Mouse (Mus musculus) embryonic facial prominence, embryonic 14.5 days (tissue): Measurements from ENCODE around the gene Rnf31. TPM values are rescaled to one million over a fixed set of nuclear protein-coding genes. Genes with fewer than 3 reads are reported as not detected.
A peak's percentile ranks its signal among the peaks of the same experiment; 100 is the strongest.

Experiments
- ATAC-seq: fragments of 200-750 bp; cut with Nextera tagmentation; 2 replicates; pipeline ENCODE4 v1.8.0; 2017; ENCODE audit warnings: low read depth, moderate number of reproducible peaks, moderate TSS enrichment
- DNase-seq: peaks from one replicate; pipeline ENCODE4 v3.0.0-alpha.2; 2015; ENCODE audit warnings: low spot score
- H3K27ac ChIP-seq: fragments of 300-500 bp; sonication (generic); replicated peaks from 2 replicates; pipeline ENCODE4 v1.5.1; 2014; ENCODE audit warnings: low read depth, mild to moderate bottlenecking, low read length, moderate library complexity
- H3K27me3 ChIP-seq: fragments of 300-500 bp; sonication (generic); replicated peaks from 2 replicates; pipeline ENCODE4 v1.6.1; 2014; ENCODE audit warnings: low read length; ENCODE audit not compliant: control insufficient read depth, insufficient read depth
- H3K36me3 ChIP-seq: fragments of 300-500 bp; sonication (generic); 2 replicates; pipeline ENCODE4 v1.6.1; 2014; ENCODE audit warnings: low read length, mixed read lengths; ENCODE audit not compliant: control insufficient read depth, insufficient read depth
- H3K4me1 ChIP-seq: fragments of 300-500 bp; sonication (generic); 2 replicates; pipeline ENCODE4 v1.6.1; 2014; ENCODE audit warnings: antibody characterized with exemption, low read length; ENCODE audit not compliant: control insufficient read depth, insufficient read depth
- H3K4me2 ChIP-seq: fragments of 300-500 bp; sonication (generic); 2 replicates; pipeline ENCODE4 v1.6.1; 2014; ENCODE audit warnings: low read depth, mild to moderate bottlenecking, low read length, moderate library complexity, mixed read lengths
- H3K4me3 ChIP-seq: fragments of 300-500 bp; sonication (generic); 2 replicates; pipeline ENCODE4 v1.5.1; 2014; ENCODE audit warnings: low read depth, mild to moderate bottlenecking, low read length
- H3K9ac ChIP-seq: fragments of 300-500 bp; sonication (generic); 2 replicates; pipeline ENCODE4 v1.6.1; 2014; ENCODE audit warnings: low read depth, mild to moderate bottlenecking, low read length, moderate library complexity, mixed read lengths
- H3K9me3 ChIP-seq: fragments of 300-500 bp; sonication (generic); 2 replicates; pipeline ENCODE4 v1.6.1; 2016; ENCODE audit warnings: low read length; ENCODE audit not compliant: control insufficient read depth
- WGBS: fragments of 180-500 bp; shearing (Covaris S2); extraction: QIAGEN DNeasy Blood & Tissue Kit; methylation state at CpG from one replicate; pipeline ENCODE4 v1.1.7; 2014; 5-methylcytosine and 5-hydroxymethylcytosine counted together
- polyA plus RNA-seq: library from polyadenylated mRNA; unstranded; fragments of >200 nt; fragmentation: Nextera tagmentation; extraction: Ambion mirVana; gene quantifications from 2 replicates; pipeline ENCODE4 v1.2.1, GENCODE M21; 2014

Rnf31 gene
- polyA plus RNA-seq, 1 experiment from 2014 or later, result 11.7 TPM

GRCm38 (mm10) chr14:55628077-55628827 lies 36.7 kb downstream of the Rnf31 start:
- Histone ChIP-seq H3K27me3 (no peaks in the 10 kb centered on the region), H3K9ac (no peak overlapping the region), H3K36me3 (peaks cover 99% of the 10 kb centered on the region), H3K4me2 (no peak overlapping the region), H3K9me3 (no peaks in the 10 kb centered on the region), H3K4me3 (no peak overlapping the region), H3K27ac (no peak overlapping the region), H3K4me1 (no peaks in the 10 kb centered on the region)
- 96% methylated on average over 25 of the region's 27 CpGs for WGBS
- no peak for DNase-seq
- no peak; the same call in 1 of the 2 replicates for ATAC-seq

- 44% methylated on average over 5 of the region's 5 CpGs for WGBS
- Histone ChIP-seq H3K9me3 (no peaks in the 10 kb centered on the region), H3K4me3 (no peak overlapping the region), H3K27me3 (no peaks in the 10 kb centered on the region), H3K4me2 (no peak overlapping the region), H3K27ac (no peak overlapping the region), H3K4me1 (no peaks in the 10 kb centered on the region; the same call in 1 of the 2 replicates), H3K9ac (no peak overlapping the region), H3K36me3 (peaks cover 96% of the 10 kb centered on the region)
- DNase-seq, result no peak
- ATAC-seq, result no peak
Measured at GRCm38 (mm10) chr14:55629312-55629711, 37.8 kb downstream of the Rnf31 start.

GRCm38 (mm10) chr14:55634874-55635522 lies 43.5 kb downstream of the Rnf31 start:
- H3K9me3 ChIP-seq, result no peaks in the 10 kb centered on the region
- peak overlapping the region; percentile 88 for H3K27ac ChIP-seq
- peak overlapping the region; percentile 78 for H3K4me3 ChIP-seq
- no peaks in the 10 kb centered on the region for H3K27me3 ChIP-seq
- ATAC-seq (peak; percentile 45), DNase-seq (peak; percentile 36)
- WGBS, result 5% methylated on average over 22 of the region's 23 CpGs
- H3K36me3 ChIP-seq, result peaks cover 78% of the 10 kb centered on the region
- peaks cover 5% of the 10 kb centered on the region for H3K4me1 ChIP-seq
- H3K4me2 ChIP-seq, result peak overlapping the region; percentile 70
- peak overlapping the region; percentile 81 for H3K9ac ChIP-seq

- Histone ChIP-seq H3K4me1 (peaks cover 5% of the 10 kb centered on the region), H3K9me3 (no peaks in the 10 kb centered on the region), H3K4me3 (peak within 1 kb of the TSS; percentile 78), H3K4me2 (peak within 1 kb of the TSS; percentile 70), H3K9ac (peak within 1 kb of the TSS; percentile 81), H3K27ac (peak within 1 kb of the TSS; percentile 88), H3K36me3 (peaks cover 78% of the 10 kb centered on the region), H3K27me3 (no peaks in the 10 kb centered on the region)
- peak; percentile 93 for ATAC-seq
- WGBS, result 2% methylated on average over 18 of the region's 33 CpGs
- DNase-seq, result peak; percentile 96
Measured at GRCm38 (mm10) chr14:55635523-55636007, 44.1 kb downstream of the Rnf31 start, which contains the start of gene Ipo4. Gene Ipo4, minus strand, starts transcription at chr14:55635957.

DNA sequence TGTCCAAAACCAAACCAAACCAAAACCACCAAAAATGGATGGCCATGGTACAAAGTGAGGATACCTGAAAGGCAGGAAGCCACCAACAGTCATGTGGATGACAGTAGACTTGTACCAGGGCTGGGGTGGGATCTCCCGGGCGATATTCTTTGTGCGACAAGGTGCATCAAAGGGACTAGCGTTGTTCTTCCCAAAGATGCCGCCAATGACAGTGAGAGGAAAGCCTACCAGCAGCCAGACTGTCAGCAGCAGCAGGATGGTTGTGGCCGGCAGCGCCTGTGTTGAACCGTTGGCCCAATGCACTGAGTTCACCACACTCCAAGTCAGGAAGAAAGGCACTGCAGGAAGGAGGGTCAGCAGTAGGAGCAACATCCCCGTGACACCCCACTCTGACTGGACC lies 46.3 kb downstream of the Rnf31 start, which contains the start of gene Gm49378:
Gene Gm49378 (minus strand): TSS at position 101 of the 400 bp plus-strand sequence.
- H3K4me1 ChIP-seq, result peaks cover 11% of the 10 kb centered on the region
- no peak within 1 kb of the TSS for H3K27ac ChIP-seq
- H3K4me2 ChIP-seq, result no peak within 1 kb of the TSS
- H3K27me3 ChIP-seq, result no peaks in the 10 kb centered on the region
- no peak within 1 kb of the TSS for H3K4me3 ChIP-seq
- ATAC-seq (no peak), DNase-seq (no peak)
- no peaks in the 10 kb centered on the region for H3K9me3 ChIP-seq
- peaks cover 69% of the 10 kb centered on the region for H3K36me3 ChIP-seq
- no peak within 1 kb of the TSS for H3K9ac ChIP-seq
- 96% methylated on average over 9 of the region's 9 CpGs for WGBS

DNA sequence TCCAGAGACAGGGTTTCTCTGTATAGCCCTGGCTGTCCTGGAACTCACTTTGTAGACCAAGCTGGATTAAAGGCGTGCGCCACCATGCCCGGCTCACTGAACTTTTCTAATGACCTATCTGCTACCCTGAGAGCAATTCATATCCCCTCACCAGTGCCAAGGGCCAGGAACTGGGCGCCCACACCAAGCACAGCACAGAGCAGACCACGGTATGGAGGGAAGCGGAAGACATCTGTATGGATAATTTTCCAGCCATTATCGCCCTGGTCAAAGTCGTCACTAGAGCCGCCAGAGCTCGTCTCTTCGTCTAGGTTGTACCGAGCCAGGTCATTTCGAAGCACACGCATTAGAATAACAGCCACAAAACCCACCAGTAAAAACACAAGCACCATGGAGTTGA lies 49.3 kb downstream of the Rnf31 start:
- H3K36me3 ChIP-seq, result peaks cover 60% of the 10 kb centered on the region
- 95% methylated on average over 14 of the region's 14 CpGs for WGBS
- H3K27ac ChIP-seq, result no peak overlapping the region
- peaks cover 19% of the 10 kb centered on the region for H3K4me1 ChIP-seq
- H3K9ac ChIP-seq, result no peak overlapping the region
- H3K4me2 ChIP-seq, result no peak overlapping the region
- no peak overlapping the region for H3K4me3 ChIP-seq
- no peaks in the 10 kb centered on the region for H3K27me3 ChIP-seq
- ATAC-seq, result no peak
- no peak for DNase-seq
- no peaks in the 10 kb centered on the region for H3K9me3 ChIP-seq

- ATAC-seq, result no peak
- H3K4me2 ChIP-seq, result no peak overlapping the region
- peaks cover 61% of the 10 kb centered on the region for H3K36me3 ChIP-seq
- H3K9ac ChIP-seq, result no peak overlapping the region
- H3K27me3 ChIP-seq, result no peaks in the 10 kb centered on the region
- WGBS, result 93% methylated on average over 13 of the region's 13 CpGs
- no peak overlapping the region for H3K4me3 ChIP-seq
- peaks cover 19% of the 10 kb centered on the region for H3K4me1 ChIP-seq
- no peak for DNase-seq
- H3K9me3 ChIP-seq, result no peaks in the 10 kb centered on the region
- H3K27ac ChIP-seq, result no peak overlapping the region
Measured at GRCm38 (mm10) chr14:55641291-55641690, 49.8 kb downstream of the Rnf31 start.

GRCm38 (mm10) chr14:55642679-55643059 lies 51.2 kb downstream of the Rnf31 start:
- H3K27ac ChIP-seq, result peak overlapping the region; percentile 96
- H3K9ac ChIP-seq, result peak overlapping the region; percentile 95
- peak overlapping the region; percentile 85 for H3K4me2 ChIP-seq
- ATAC-seq, result peak; percentile 14; the same call in 1 of the 2 replicates
- H3K27me3 ChIP-seq, result no peaks in the 10 kb centered on the region
- no peak for DNase-seq
- peaks cover 19% of the 10 kb centered on the region for H3K4me1 ChIP-seq
- 27% methylated on average over 6 of the region's 8 CpGs for WGBS
- H3K4me3 ChIP-seq, result peak overlapping the region; percentile 97
- no peaks in the 10 kb centered on the region for H3K9me3 ChIP-seq
- peaks cover 52% of the 10 kb centered on the region for H3K36me3 ChIP-seq
